Comparison of ENCODE assay signal across 25 mouse cellular contexts in genomic region chr2:25417426-25417825, GRCm38 (mm10). TPM values are rescaled to one million over a fixed set of nuclear protein-coding genes. Genes with fewer than 3 reads are reported as not detected.
DNase-seq lines count a peak whose midpoint lies in the region; ATAC-seq lines count a peak whose summit lies in the region.
"Had no signal": no experiment of that assay in that cellular context is flagged by ENCODE, and none has a peak within 500 bp of the region (broad histone marks: within the 10 kb centered on the region; RNA-seq: fewer than 3 reads in every experiment).

No protein-coding gene starts in this region.

- no peak overlapping the region for H3K9ac ChIP-seq in heart, embryonic 11.5 days (ENCODE audit: low read depth, low read length)
- H3K9ac ChIP-seq in neural tube, embryonic 13.5 days, result no peak overlapping the region
- H3K9ac ChIP-seq in kidney, embryonic 16.5 days (replicated peaks; ENCODE audit: low read length), result no peak overlapping the region
- H3K9ac ChIP-seq: embryonic facial prominence, embryonic 15.5 days; forebrain, postnatal 0 days; limb, embryonic 12.5 days; liver, embryonic 12.5 days; lung, embryonic 15.5 days; midbrain, embryonic 12.5 days had no signal

- H3K4me1 ChIP-seq in heart, embryonic 11.5 days (ENCODE audit: control insufficient read depth, insufficient read depth, low read length), result no peaks in the 10 kb centered on the region
- peaks cover 6% of the 10 kb centered on the region for H3K4me1 ChIP-seq in neural tube, embryonic 13.5 days (replicated peaks)
- no peaks in the 10 kb centered on the region for H3K4me1 ChIP-seq in kidney, embryonic 16.5 days (ENCODE audit: insufficient read depth, low read length)
- H3K4me1 ChIP-seq: limb, embryonic 12.5 days; lung, embryonic 15.5 days; midbrain, embryonic 12.5 days had no signal

- no peak overlapping the region for H3K4me2 ChIP-seq in heart, embryonic 11.5 days
- H3K4me2 ChIP-seq in neural tube, embryonic 13.5 days, result no peak overlapping the region
- no peak overlapping the region for H3K4me2 ChIP-seq in kidney, embryonic 16.5 days (replicated peaks; ENCODE audit: low read depth, low read length)
- H3K4me2 ChIP-seq: embryonic facial prominence, embryonic 15.5 days; limb, embryonic 12.5 days; liver, embryonic 12.5 days; lung, embryonic 15.5 days; midbrain, embryonic 12.5 days had no signal

- H3K36me3 ChIP-seq in heart, embryonic 11.5 days (ENCODE audit: control insufficient read depth, insufficient read depth, low read length), result no peaks in the 10 kb centered on the region
- 0 out of 2 replicates have a peak, but pooled peaks cover 7% of the 10 kb centered on the region for H3K36me3 ChIP-seq in neural tube, embryonic 13.5 days
- no peaks in the 10 kb centered on the region for H3K36me3 ChIP-seq in kidney, embryonic 16.5 days (ENCODE audit: insufficient read depth, low read length)
- H3K36me3 ChIP-seq: embryonic facial prominence, embryonic 15.5 days; forebrain, embryonic 10.5 days; G1E; limb, embryonic 12.5 days; liver, embryonic 12.5 days; lung, embryonic 15.5 days; midbrain, embryonic 12.5 days had no signal

- no peak for ATAC-seq in heart, embryonic 11.5 days (replicated peaks; ENCODE audit: insufficient number of reproducible peaks, low FRiP score, low TSS enrichment)
- ATAC-seq in neural tube, embryonic 13.5 days (ENCODE audit: low read depth), result no peak
- no peak for ATAC-seq in kidney, embryonic 16.5 days (ENCODE audit: low FRiP score, low TSS enrichment)
- ATAC-seq: forebrain, postnatal 0 days; liver, embryonic 12.5 days had no signal

- no peaks in the 10 kb centered on the region for H3K9me3 ChIP-seq in heart, embryonic 11.5 days (replicated peaks; ENCODE audit: control insufficient read depth, low read length)
- no peaks in the 10 kb centered on the region for H3K9me3 ChIP-seq in neural tube, embryonic 13.5 days
- no peaks in the 10 kb centered on the region for H3K9me3 ChIP-seq in kidney, embryonic 16.5 days (ENCODE audit: low read length)
- H3K9me3 ChIP-seq: embryonic facial prominence, embryonic 15.5 days; forebrain, embryonic 10.5 days; G1E; limb, embryonic 12.5 days; liver, embryonic 12.5 days; lung, embryonic 15.5 days; midbrain, embryonic 12.5 days had no signal

- WGBS in heart, embryonic 11.5 days (ENCODE audit: insufficient replicate concordance), result 32% methylated on average over 3 of the region's 3 CpGs
- 28% methylated on average over 3 of the region's 3 CpGs for WGBS in neural tube, embryonic 13.5 days
- WGBS in kidney, embryonic 16.5 days, result 29% methylated on average over 3 of the region's 3 CpGs

- DNase-seq in adrenal gland, postnatal 10 days, result peak; percentile 45
- DNase-seq in adrenal gland, postnatal 25 days, result no peak
- peak; percentile 37 to 62 for DNase-seq in heart, adult 18-20 months
- DNase-seq in neural tube, embryonic 10.5 days (ENCODE audit: extremely low spot score, low spot score), result no peak
- DNase-seq: embryo, embryonic 11 days; forebrain, postnatal 0 days; kidney, adult 9 months; kidney, postnatal 36 days; layer of hippocampus, adult 9-11 months; right cerebral cortex, postnatal 14 days; spleen, adult 18-20 months; thymus, postnatal 25 days had no signal

- peaks cover 3% of the 10 kb centered on the region for H3K27me3 ChIP-seq in heart, embryonic 11.5 days (ENCODE audit: control insufficient read depth, insufficient read depth, low read length)
- H3K27me3 ChIP-seq in neural tube, embryonic 13.5 days, result 0 out of 2 replicates have a peak, but pooled peaks cover under 1% of the 10 kb centered on the region
- no peaks in the 10 kb centered on the region for H3K27me3 ChIP-seq in kidney, embryonic 16.5 days (ENCODE audit: insufficient read depth, low read length)
- H3K27me3 ChIP-seq: embryonic facial prominence, embryonic 15.5 days had no signal

- H3K4me3 ChIP-seq in heart, embryonic 11.5 days (ENCODE audit: low read depth, low read length), result no peak overlapping the region
- H3K4me3 ChIP-seq in neural tube, embryonic 13.5 days, result no peak overlapping the region
- no peak overlapping the region for H3K4me3 ChIP-seq in kidney, embryonic 16.5 days (ENCODE audit: low read length)
- H3K4me3 ChIP-seq: embryonic facial prominence, embryonic 15.5 days; forebrain, embryonic 10.5 days; limb, embryonic 12.5 days; liver, embryonic 12.5 days; lung, embryonic 15.5 days; midbrain, embryonic 12.5 days had no signal

- no peak overlapping the region for H3K27ac ChIP-seq in heart, embryonic 11.5 days (ENCODE audit: low read depth, low read length)
- 0 out of 2 replicates have a peak overlapping the region, but pooled peaks have one; percentile 13 for H3K27ac ChIP-seq in neural tube, embryonic 13.5 days (replicated peaks)
- H3K27ac ChIP-seq in kidney, embryonic 16.5 days (ENCODE audit: low read length), result no peak overlapping the region
- H3K27ac ChIP-seq: embryonic facial prominence, embryonic 15.5 days; forebrain, embryonic 10.5 days; limb, embryonic 12.5 days; liver, embryonic 12.5 days; lung, embryonic 15.5 days; midbrain, embryonic 12.5 days had no signal

RNA-seq across cellular contexts. Expression of gene Fut7, which starts 5.6 kb away (rescaled TPM):
- total RNA-seq in adrenal gland, postnatal 10 days (2021), result 1 to 10 TPM in 1 of 2 experiments, under 1 TPM in 1; 0.67 to 1.1 TPM
- total RNA-seq in adrenal gland, postnatal 25 days (2021), result not detected in 2 replicates
- 1 to 10 TPM in 1 of 2 experiments, not detected in 1; 1.1 TPM for total RNA-seq in heart, adult 18-20 months (2021)
- polyA plus RNA-seq in heart, embryonic 11.5 days (2014; fragmentation: Nextera tagmentation; extraction: Ambion mirVana), result not detected in 2 replicates
- 0.18 TPM in 1 of 2 replicates, not detected in the other for polyA plus RNA-seq in neural tube, embryonic 13.5 days (2015; fragmentation: Nextera tagmentation; extraction: Ambion mirVana)
- polyA plus RNA-seq in kidney, embryonic 16.5 days (2015; fragmentation: Nextera tagmentation; extraction: Ambion mirVana), result not detected in 2 replicates
- polyA plus RNA-seq: forebrain, embryonic 10.5 days; G1E; intestine, embryonic 14.5 days; limb, embryonic 12.5 days had no signal

RNA-seq across cellular contexts. Expression of gene Abca2, which starts 11.1 kb away (rescaled TPM):
- 10 to 100 TPM; 21.1 to 27.4 TPM for total RNA-seq in adrenal gland, postnatal 10 days (2021)
- 24.9 and 40.5 TPM in 2 replicates for total RNA-seq in adrenal gland, postnatal 25 days (2021)
- 10 to 100 TPM; 41.4 to 43.2 TPM for total RNA-seq in heart, adult 18-20 months (2021)
- polyA plus RNA-seq in heart, embryonic 11.5 days (2014; fragmentation: Nextera tagmentation; extraction: Ambion mirVana), result 2.0 and 3.4 TPM in 2 replicates
- polyA plus RNA-seq in neural tube, embryonic 13.5 days (2015; fragmentation: Nextera tagmentation; extraction: Ambion mirVana), result 9.8 and 10.2 TPM in 2 replicates
- polyA plus RNA-seq in kidney, embryonic 16.5 days (2015; fragmentation: Nextera tagmentation; extraction: Ambion mirVana), result 12.7 and 14.3 TPM in 2 replicates

RNA-seq across cellular contexts. Expression of gene Npdc1, which starts 18.3 kb away (rescaled TPM):
- 10 to 100 TPM; 67.8 to 83.9 TPM for total RNA-seq in adrenal gland, postnatal 10 days (2021)
- 120 and 134 TPM in 2 replicates for total RNA-seq in adrenal gland, postnatal 25 days (2021)
- 10 to 100 TPM; 25.7 to 27.9 TPM for total RNA-seq in heart, adult 18-20 months (2021)
- 16.8 and 18.9 TPM in 2 replicates for polyA plus RNA-seq in heart, embryonic 11.5 days (2014; fragmentation: Nextera tagmentation; extraction: Ambion mirVana)
- polyA plus RNA-seq in neural tube, embryonic 13.5 days (2015; fragmentation: Nextera tagmentation; extraction: Ambion mirVana), result 359 and 403 TPM in 2 replicates
- 52.4 and 58.3 TPM in 2 replicates for polyA plus RNA-seq in kidney, embryonic 16.5 days (2015; fragmentation: Nextera tagmentation; extraction: Ambion mirVana)
- total RNA-seq: monocyte, adult 5-6 weeks had no signal
- polyA plus RNA-seq: G1E had no signal

RNA-seq across cellular contexts. Expression of gene Entpd2, which starts 21.8 kb away (rescaled TPM):
- total RNA-seq in adrenal gland, postnatal 10 days (2021), result 10 to 100 TPM; 11.7 to 15.1 TPM
- total RNA-seq in adrenal gland, postnatal 25 days (2021), result 2.4 and 3.7 TPM in 2 replicates
- total RNA-seq in heart, adult 18-20 months (2021), result 10 to 100 TPM; 13.7 to 14.5 TPM
- polyA plus RNA-seq in heart, embryonic 11.5 days (2014; fragmentation: Nextera tagmentation; extraction: Ambion mirVana), result 0.18 and 0.20 TPM in 2 replicates
- polyA plus RNA-seq in neural tube, embryonic 13.5 days (2015; fragmentation: Nextera tagmentation; extraction: Ambion mirVana), result 11.0 and 14.8 TPM in 2 replicates
- 5.5 and 6.4 TPM in 2 replicates for polyA plus RNA-seq in kidney, embryonic 16.5 days (2015; fragmentation: Nextera tagmentation; extraction: Ambion mirVana)
- total RNA-seq: G1E; hematopoietic stem cell, adult 5-6 weeks; monocyte, adult 5-6 weeks had no signal
- polyA plus RNA-seq: forebrain, embryonic 10.5 days had no signal

RNA-seq across cellular contexts. Expression of gene Clic3, which starts 39.2 kb away (rescaled TPM):
- under 1 TPM; 0.90 to 0.91 TPM for total RNA-seq in adrenal gland, postnatal 10 days (2021)
- total RNA-seq in adrenal gland, postnatal 25 days (2021), result not detected in 2 replicates
- 1 to 10 TPM in 1 of 2 experiments, under 1 TPM in 1; 0.82 to 1.7 TPM for total RNA-seq in heart, adult 18-20 months (2021)
- 0.47 and 0.83 TPM in 2 replicates for polyA plus RNA-seq in heart, embryonic 11.5 days (2014; fragmentation: Nextera tagmentation; extraction: Ambion mirVana)
- 2.8 and 3.2 TPM in 2 replicates for polyA plus RNA-seq in neural tube, embryonic 13.5 days (2015; fragmentation: Nextera tagmentation; extraction: Ambion mirVana)
- 3.9 and 8.5 TPM in 2 replicates for polyA plus RNA-seq in kidney, embryonic 16.5 days (2015; fragmentation: Nextera tagmentation; extraction: Ambion mirVana)
- total RNA-seq: hematopoietic stem cell, adult 5-6 weeks; monocyte, adult 5-6 weeks had no signal
- polyA plus RNA-seq: G1E had no signal

Comparison
In these comparisons a context has a peak if more than half of its experiments do, and no peak if none do; other contexts are left out.
1. DNase-seq: peak in adrenal gland, postnatal 10 days (single experiment) and heart, adult 18-20 months (2 of 2); none in adrenal gland, postnatal 25 days (single experiment) and neural tube, embryonic 10.5 days (single experiment).